Mouse (Mus musculus): ENCODE results near the gene Pdxdc1.
"Not testable (repeated sequence)": the region's sequence is repeated elsewhere in the genome, so short reads cannot be mapped to it uniquely, and the experiment has no call there.

The Pdxdc1 gene

DNA sequence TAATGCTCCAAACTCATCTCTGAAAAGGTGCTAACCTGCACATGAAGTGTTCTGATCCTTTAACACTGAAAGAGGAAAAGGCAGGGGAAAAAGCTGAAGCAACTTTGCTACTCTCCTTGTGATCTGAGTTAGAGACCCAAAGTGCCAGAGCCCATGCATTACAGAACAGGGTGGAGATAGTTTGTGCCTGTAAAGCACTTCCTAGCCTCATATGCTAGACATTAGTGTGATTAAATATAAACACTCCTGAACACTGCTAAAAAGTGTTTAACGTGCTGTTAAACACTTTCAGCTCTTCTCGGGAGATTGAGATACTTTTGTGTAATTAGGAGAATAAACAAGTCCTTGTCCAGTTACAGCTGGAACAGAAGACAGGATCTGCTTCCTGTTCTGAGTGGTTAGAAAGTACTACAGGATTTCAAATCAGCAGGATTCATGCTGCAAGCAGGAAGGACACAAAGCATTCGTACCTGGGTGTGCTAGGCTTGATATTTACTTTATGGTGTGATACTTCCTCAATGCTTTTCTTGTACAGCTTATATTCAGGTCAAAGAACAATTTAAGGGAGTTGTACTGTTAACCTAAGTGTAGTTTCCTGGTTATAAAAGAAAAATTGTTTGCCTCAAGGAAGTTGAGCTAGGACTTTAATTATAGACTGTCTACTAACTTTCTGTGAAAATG is 19.7 kb downstream of the Pdxdc1 start:
- DNase-seq (ENCODE audit: low spot score) = no peak

DNA sequence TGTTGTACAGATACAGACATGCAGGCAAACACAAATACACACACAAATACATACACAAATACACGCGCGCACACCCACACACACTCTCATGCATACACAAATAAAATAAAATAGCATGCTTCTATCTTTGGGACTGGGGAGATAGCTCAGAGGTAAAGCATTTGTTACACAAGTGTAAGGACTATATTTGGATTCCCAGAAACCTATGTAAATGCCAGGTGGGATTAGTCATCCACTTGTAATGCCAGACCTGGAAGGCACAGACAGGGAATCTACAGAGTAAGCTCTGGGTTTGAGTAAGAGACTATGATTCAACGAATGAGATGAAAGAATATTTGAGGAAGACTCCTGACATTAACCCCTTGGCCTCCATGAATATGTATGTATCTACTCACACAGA is 27.4 kb downstream of the Pdxdc1 start:
- DNase-seq (ENCODE audit: low spot score) = no peak

DNA sequence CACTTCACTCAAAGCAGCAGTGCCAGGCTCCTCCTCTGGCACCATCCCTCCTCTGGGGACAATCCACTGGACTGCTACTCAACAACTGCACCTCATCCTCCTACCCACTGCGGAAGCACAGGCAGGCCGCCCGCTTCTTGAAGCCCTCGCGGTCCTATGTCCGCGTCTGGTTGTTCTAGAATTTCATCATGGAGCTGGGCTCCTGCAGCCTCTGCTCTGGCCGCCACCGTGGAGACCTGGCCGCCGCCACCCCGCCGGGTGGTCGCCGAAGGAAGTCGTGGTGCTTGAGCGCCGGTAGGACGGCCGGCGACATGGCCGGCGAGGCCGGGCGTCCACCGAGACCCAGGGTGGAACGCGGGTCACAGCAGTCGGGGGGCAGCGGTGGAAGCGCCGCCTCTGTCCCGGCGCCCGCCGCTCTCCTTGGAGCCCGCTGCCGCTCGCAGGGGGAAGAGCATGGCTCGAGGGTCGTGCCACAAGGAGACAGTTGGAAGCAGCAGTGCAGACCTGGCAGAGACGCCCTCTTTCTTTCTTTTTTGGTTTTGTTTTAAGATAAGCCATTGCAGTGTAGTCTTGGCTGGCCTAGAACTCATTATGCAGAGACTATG is 34.9 kb downstream of the Pdxdc1 start:
- DNase-seq (ENCODE audit: low spot score) = no peak

DNA sequence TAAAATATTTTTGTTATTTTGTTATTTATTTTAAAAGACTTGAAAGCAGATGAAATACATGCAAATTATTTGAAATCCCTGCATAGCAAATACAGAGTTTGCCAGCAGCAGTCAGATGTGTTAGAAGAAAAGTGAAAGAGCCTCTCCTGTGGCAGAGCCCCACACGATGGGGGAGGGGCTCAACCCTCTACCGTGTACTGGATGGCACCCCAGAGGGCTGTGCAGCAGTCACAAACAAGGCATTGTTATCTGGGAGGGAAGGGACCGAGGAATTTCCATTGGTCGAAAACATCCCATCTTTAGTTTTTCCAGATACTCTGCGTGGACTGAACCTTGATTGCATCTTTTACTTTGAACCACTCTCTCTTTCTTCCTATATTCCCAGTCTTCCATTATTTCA is 35.5 kb downstream of the Pdxdc1 start:
- DNase-seq (ENCODE audit: low spot score) = not testable (repeated sequence)

DNA sequence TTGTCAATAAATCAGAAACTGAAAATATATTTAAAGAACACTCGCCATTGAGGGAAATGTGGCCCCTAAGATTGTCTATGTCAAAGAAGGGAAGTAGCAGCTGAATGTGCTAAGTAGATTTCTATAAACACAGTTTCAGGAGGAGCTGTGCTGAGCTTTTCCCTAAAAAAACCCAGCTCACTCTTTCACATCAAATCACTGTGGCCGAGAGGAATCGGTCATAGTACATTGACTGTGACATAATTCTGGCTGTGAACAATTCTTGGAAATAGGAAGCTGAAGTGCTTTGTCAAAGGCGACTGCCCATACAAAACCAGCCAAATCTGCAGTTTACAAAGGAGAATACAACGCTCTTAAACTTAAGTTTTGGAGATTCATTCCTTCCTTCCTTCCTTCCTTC is 36.3 kb downstream of the Pdxdc1 start:
- DNase-seq (ENCODE audit: low spot score) = no peak

DNA sequence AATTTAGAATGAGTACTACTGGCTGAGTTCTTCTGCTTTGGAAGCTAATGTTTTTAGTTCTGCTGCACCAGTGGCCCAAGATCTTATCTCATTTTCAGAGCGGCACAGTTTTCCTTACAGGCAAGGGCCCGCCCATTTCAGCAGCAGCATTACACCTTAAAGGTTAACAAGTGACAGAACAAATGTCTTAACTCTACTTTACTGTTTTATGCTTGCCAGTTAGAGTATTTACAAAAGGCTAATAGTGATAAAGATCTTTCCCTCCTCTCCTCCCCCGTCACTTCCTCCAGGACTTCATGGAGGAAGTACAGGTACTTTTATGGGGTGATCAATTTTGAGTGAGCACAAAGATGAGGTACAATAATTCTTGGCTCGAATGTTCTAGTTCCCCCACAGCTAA is 36.9 kb downstream of the Pdxdc1 start:
- no peak for DNase-seq (ENCODE audit: low spot score)

DNA sequence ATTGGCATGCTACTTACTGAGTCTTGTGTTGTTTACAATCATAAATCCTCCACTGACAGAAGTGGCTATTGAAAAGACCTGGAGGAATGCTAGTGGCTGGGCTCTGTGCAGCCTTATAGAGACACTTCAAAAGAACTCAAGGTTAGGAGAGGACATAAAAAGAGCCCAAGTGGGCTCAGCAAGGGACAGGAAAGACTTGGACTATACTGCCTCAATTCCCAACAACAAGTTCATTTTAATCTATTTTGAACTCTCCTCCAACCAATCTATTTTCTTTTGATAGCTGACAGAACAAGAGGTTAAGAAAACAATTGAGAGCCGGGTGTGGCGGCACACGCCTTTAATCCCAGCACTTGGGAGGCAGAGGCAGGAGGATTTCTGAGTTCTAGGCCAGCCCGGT is 49.0 kb downstream of the Pdxdc1 start:
- no peak for DNase-seq (ENCODE audit: low spot score)

DNA sequence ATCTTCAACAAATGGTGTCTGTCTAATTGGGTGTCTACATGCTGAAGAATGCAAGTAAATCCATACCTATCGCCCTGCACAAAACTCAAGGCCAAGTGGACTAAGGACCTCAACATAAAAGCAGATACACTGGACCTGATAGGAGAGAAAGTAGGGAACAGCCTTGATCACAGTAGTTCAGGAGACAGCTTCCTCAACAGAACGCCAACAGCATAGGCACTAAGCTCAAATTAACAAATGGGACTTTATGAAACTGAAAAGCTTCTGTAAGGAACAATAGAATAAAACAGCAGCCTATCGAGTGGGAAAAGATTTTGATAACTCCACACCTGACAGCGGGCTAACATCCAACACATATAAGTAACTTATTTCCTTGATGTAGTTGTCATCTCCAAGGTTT is 51.5 kb downstream of the Pdxdc1 start:
- DNase-seq (ENCODE audit: low spot score) = no peak

DNA sequence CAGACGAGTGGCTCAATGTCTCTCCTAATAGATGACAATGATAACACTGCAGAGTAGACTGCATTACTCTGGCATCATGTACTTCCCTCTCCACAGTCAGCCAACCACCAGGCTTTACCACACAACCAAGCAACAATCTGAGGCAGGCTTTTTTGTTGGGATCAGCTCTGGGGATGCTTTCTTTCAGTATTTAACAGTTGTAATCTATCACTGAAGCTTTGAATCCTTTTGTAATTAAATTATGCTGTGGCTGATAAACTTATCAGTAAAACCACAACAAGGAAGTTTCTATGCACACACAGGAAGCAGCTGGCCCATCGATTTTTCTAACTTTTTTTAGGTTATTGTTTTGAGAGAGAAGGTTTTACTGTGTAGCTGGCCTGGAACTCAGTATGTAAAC is 54.6 kb downstream of the Pdxdc1 start:
- no peak for DNase-seq (ENCODE audit: low spot score)

DNA sequence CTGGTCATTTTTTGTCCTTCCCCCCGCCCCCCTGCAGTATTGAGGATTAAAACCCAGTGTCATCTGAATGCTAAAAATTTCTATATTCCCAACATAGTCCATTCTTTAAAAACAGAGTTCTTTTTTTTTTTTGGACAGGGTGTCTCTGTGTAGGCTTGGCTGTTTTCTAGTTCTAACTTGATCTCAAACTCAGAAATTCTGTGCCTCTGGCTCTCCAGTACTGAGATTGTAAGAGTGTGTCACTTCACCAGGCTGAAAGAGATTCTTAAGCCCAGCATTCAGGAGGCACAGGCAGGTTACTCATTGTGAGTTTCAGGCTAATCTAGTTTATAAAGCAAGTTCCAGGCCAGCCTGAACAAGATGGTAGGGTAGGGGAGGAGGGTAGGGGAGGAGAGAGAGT is 56.3 kb downstream of the Pdxdc1 start:
- DNase-seq (ENCODE audit: low spot score) = no peak

DNA sequence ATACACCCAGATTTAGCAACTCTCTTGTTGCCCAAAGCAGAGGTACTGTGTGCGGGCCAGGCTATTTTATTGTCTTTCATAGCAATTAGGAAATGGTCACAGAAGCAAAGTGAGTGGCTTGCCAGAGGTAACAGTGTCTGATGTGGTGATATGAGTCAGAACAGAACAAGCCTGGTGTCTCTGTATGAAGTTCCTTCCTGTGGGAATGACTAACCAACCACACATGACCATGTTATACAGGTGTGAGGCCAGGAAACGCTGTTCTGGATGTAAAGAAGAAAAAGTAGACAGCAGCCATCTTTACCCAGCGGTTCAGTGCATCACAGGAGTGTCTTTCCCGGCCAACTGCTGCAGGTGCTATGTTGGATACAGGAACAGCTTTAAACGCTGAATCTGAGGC is 57.9 kb downstream of the Pdxdc1 start:
- DNase-seq (ENCODE audit: low spot score) = no peak

DNA sequence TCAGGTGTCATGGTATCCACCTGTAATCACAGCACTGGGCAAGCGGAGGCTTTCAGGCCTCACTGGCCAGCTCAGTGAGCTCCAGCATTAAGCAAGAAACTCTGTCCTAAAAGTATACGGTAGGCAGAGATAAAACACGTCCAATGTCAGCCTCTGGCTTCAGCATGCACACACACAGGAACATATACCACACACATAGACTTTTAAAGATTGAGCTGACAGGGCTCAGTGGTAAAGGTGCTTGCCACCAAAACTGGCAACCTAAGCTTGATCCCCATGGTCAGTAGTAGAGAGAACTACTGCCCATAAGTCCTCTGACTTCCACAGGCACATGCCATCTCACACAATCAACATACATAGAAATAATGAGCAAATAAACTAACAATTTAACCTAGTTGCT is 62.0 kb downstream of the Pdxdc1 start:
- DNase-seq (ENCODE audit: low spot score) = no peak

DNA sequence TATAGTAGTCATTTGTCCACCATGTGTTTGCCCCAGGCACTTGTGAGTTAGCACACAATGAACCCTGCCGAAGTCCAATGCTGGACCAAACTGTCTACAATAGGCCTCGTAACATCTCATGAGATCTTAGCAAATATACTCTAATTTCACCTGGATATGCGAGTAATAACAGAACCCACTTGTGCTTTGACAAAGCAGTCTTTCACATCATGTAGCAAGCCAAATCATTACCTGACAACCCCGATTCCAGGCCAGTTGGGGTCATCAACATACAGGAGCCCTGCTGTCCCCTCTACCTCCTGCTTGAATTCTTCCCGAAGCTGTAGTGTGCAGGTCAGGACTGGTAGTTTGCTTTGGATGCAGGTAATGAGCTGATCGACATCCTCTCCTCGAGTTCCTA is 62.9 kb downstream of the Pdxdc1 start:
- no peak for DNase-seq (ENCODE audit: low spot score)

DNA sequence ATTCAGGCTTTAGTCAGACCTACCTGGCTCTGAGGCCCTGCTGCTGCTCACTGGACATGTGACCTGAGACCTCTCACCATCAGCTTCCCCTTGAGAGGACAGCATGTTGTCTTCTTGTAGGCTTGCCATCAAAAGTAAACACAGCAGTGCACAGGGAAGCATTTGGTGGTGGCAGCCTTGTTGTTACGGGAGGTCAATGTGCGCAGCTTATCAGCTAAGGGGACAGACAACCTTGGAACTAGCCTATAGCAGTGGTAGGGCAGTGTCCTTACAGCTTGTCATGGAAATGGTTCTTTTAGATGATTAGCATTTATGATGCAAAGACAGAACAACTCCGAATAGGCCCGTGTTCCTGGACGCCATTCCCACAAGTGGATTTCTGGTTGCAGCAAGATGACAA is 68.5 kb downstream of the Pdxdc1 start:
- DNase-seq (ENCODE audit: low spot score) = no peak

DNA sequence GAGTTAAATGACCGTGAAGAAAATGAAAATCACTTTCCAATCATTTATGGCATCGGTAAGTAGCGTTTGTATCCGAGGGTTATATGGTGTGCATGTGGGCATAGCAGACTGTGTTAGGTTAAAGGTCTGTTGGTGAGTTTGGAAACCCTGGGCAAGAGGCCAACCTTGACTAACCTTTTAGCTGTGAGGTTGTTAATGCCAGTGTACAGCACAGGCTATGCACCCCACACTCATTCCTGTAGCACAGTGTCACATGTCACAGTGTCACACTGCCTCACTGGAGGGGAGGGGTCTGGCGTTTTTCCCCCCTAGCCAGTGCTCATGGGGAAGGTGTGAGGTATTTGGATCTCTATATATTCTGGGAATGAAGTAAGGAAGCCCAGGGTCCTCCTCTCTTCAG is 71.3 kb downstream of the Pdxdc1 start:
- DNase-seq (ENCODE audit: low spot score) = no peak

DNA sequence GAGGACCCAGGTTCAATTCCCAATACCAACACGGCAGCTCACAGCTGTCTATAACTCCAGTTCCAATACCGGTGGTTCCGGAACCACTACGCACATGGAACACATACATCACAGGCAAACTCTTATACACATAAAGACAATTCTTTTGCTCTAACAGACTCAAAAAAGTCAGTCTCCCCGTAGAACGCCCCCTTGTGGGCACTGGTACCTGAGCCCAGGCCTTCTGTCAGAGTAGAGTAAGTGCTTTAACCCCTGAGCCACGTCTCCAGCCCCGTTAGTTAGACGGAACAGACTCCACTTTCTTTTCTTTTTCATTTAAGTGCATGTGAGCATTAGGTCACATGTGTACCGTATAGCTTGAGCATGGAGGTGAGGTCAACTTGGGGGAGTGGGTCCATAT is 72.5 kb downstream of the Pdxdc1 start:
- no peak for DNase-seq (ENCODE audit: low spot score)

DNA sequence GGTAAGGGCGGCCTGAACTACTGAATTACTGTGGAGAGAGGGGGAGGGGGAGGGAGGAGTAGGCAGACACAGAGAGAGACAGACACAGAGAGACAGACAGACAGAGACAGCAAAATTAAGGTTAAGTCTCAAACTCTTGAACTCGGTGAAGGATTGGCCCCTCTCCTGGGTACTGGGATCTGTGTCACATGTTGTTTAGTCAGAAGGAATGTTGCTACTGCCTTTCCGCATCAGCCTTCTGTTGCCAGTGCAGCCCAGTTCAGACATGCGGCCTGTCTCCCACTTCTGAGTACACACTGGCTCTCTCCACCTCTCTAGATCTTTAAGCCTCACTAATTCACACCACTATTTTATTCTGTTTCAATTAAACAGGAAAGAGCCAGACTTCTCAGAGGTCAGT is 76.4 kb downstream of the Pdxdc1 start:
- no peak for DNase-seq (ENCODE audit: low spot score)

DNA sequence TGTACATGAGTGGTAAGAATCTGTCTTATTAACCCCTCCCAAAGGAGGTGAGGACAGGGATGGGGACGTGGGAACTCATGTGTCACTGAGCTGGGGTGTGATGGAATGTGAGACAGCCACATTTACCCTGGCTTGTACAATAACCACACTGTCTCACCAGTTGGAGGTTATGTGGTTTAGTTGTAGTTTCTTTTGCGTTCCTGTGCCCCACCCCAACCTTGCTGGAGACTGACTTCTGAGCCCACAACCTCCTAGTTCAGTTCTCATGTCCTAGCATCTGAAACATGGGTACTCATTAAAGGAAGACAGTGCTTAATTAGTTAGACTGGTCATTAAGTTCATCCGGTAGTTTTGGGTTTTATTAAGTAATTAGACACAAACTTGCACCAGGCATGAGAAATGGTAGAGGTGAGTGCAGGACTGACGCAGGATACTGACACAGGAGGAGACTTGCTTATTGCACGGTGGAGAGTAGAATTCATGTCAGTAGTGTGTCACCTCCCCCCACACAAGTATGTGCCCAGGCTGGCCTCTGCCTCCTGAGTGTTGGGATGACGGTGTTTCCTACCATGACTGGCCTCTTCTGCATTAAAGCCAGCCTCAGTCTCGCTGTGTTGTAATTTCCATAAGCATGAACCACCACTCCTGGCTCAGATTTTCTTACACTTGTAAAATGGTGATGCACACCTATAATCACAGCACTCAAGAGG is 77.0 kb downstream of the Pdxdc1 start:
- DNase-seq (ENCODE audit: low spot score) = no peak

DNA sequence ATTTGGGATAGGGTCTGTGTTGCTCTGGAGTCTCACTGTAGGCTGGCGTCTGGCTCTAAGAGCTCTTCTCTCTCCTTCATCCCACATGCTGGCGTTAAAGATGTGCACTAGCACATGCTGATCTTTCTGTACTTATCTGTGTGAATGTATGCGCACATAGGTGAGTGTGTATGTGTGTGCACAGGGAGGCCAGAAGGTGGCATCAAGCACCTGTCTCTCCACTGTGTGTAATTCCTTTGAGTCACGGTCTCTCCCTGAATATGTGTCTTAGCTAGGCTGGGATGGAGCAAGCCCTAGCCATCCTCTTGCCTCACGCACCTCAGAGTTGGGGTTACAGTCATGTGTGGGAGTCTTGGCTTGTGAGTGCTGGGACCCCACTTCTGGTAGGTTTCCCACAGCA is 82.2 kb downstream of the Pdxdc1 start:
- DNase-seq (ENCODE audit: low spot score) = no peak

DNA sequence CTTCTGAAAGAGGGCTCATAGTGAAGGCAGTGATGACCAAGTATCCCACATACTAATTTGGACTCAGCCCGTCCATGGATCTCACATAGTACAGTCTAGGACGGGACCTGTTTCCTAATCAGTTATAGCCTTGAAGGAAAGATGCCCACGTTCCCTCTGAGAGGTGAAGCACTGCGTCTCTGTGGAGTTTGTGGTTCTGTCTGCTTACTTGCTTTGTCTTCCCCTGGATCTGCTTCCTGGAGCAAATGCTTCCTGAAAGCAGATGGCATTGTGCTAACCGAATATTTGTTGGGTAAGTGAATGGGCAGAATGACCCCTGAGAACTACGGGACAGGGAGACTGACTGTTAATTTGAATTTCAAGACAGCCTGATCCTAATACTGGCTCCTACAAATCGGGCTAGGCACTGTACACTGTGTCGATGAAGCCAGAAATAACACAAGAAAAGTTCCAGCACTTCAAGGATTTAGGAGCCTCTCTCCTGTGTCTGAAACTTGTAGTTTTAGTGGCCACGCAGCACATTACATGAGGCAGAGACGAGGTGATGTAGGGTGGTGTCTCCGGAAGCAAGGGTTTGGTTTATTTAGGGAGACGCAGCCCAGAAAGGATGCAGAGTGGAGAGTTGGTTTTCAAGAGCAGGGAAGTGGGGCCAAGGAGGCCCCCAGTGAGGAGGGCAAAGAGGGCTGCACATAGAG is 83.0 kb downstream of the Pdxdc1 start:
- no peak for DNase-seq (ENCODE audit: low spot score)

DNA sequence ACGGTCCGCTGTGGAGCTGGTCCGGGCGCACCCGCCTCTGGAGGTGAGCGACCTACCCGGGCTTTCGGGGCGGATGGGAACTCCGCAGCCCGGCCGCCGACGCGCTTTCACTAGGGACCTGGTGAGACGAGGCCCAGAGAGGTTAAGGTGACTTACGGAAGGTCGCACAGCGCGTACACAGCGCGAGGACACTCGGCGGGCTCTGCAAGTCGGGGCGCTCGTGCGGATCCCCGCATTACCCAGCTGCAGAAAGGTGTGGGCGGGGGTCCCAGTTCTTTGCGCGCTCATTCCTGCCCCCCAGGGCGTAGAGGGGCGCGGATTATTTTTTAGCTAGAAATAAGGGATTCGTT is 83.6 kb downstream of the Pdxdc1 start:
- DNase-seq (ENCODE audit: low spot score) = no peak

DNA sequence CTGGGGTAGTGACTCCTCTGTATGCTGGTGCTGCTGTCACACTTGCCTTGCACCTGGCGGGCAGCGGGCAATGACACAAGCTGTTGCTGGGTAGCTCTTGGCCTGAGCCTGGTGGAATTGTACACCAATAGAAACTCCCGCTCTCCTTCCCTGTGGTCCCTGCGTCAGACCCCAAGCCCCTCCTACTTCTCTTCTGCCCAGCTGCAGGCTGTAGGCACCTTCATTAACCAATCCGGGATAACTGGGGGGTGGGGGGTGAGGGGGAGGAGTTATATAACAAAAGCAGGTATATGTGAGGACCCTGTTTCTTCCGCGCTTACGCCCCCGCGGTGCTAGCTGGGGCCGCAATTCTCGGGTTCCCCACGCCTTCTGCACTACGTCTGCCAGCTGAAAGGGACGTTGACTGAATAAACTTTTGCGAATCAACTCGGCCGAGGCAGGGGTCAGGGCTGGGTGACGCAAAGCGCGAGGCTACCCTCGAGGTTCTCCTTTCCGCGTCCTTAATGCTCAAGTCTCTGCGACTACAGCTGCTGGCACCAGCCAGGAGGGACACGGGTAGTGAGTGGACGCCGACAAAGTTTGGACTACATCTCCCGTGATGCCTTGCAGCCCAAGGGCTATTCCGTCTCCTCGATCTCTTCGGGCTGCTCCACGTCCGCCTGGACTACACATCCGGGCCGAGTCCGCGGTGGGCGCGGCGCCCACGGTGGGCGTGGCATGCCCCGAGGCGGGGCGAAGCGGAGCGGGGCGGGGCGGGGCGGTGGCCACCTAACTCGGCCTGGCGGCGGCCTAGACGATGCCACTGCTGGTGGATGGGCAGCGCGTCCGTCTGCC is 84.2 kb downstream of the Pdxdc1 start, which contains the start of gene Ntan1:
Gene Ntan1 (plus strand): TSS at position 286 of the 834 bp plus-strand sequence.
- DNase-seq (ENCODE audit: low spot score) = peak; percentile 96

Measured in ovary, adult 18-20 months (tissue).